Mouse (Mus musculus) E14TG2a.4 (cell line): ENCODE results near the gene Rims4.

ENCODE experiments used
- CTCF ChIP-seq: conservative IDR thresholded peaks from 2 replicates; pipeline ENCODE4 v1.5.1; 2014; ENCODE audit warnings: low read length
- NANOG ChIP-seq: IDR thresholded peaks from 2 replicates; pipeline ENCODE4 v1.6.1; 2014; ENCODE audit warnings: borderline replicate concordance, low read length, mixed read lengths
- POU5F1 ChIP-seq: IDR thresholded peaks from 2 replicates; pipeline ENCODE4 v1.6.1; 2014; ENCODE audit warnings: low read length, borderline replicate concordance

DNA sequence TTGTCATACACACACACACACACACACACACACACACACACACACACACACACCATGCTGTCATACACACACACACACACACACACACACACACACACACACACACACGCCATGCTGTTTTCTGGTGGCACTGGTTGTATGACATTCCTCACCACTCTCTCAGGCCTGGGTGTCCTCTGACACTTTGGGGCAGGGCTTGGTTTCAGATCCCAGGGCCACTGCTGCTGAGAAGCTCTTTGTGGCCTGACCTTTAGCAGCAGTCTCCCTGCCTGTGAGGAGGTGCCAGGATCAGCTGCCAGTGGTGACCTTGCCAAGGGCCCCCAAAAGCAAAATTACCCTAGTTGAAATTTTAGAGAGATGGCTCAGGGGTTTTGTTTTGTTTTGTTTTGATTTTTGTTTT, 92.6 kb downstream of the Rims4 start:
- TF ChIP-seq CTCF = no peak
- no peak for TF ChIP-seq POU5F1
- no peak for TF ChIP-seq NANOG
